Mouse (Mus musculus) heart, adult 8-10 months (tissue): ENCODE data around the gene Hc. TPM values are rescaled to one million over a fixed set of nuclear protein-coding genes. Genes with fewer than 3 reads are reported as not detected.
A peak's percentile ranks its signal among the peaks of the same experiment; 100 is the strongest.

Experiments
- DNase-seq: peaks from one replicate; pipeline ENCODE4 v3.0.0; 2022; ENCODE audit warnings: low spot score
- total RNA-seq, 4 experiments: library from RNA; stranded (reverse); gene quantifications; 2 replicates each; pipeline ENCODE4 v1.2.4; 2022

The Hc gene
- not detected for total RNA-seq

- no peak for DNase-seq
These were observed at the start of gene Hc for GRCm38 (mm10) chr2:35061338-35061737. TSS of gene Hc (minus strand) at chr2:35061438.

GRCm38 (mm10) chr2:35110521-35110920 lies 49.3 kb upstream of the Hc start:
- DNase-seq = no peak

GRCm38 (mm10) chr2:35109924-35110304 lies 48.7 kb upstream of the Hc start:
- no peak for DNase-seq

GRCm38 (mm10) chr2:35109141-35109923 lies 48.1 kb upstream of the Hc start, which contains the start of gene Cntrl:
TSS of gene Cntrl (plus strand) at chr2:35109492.
- DNase-seq = peak; percentile 93

GRCm38 (mm10) chr2:35108712-35109111 lies 47.5 kb upstream of the Hc start:
- peak; percentile 15 for DNase-seq

- DNase-seq = no peak
These were observed 46.9 kb upstream of the Hc start for GRCm38 (mm10) chr2:35107984-35108635.

- DNase-seq = no peak
These were observed 43.6 kb upstream of the Hc start for GRCm38 (mm10) chr2:35104843-35105242.

- no peak for DNase-seq
These were observed 42.3 kb upstream of the Hc start for GRCm38 (mm10) chr2:35103558-35103957.

- no peak for DNase-seq
These were observed 41.5 kb upstream of the Hc start for GRCm38 (mm10) chr2:35102777-35103176.

GRCm38 (mm10) chr2:35101443-35101842 lies 40.2 kb upstream of the Hc start, which contains the start of gene AI182371:
TSS of gene AI182371 (minus strand) at chr2:35101543.
- DNase-seq = no peak

- no peak for DNase-seq
These were observed 39.3 kb upstream of the Hc start for GRCm38 (mm10) chr2:35100529-35100928.

GRCm38 (mm10) chr2:35087418-35087817 lies 26.2 kb upstream of the Hc start:
- DNase-seq = no peak

GRCm38 (mm10) chr2:35079166-35079565 lies 17.9 kb upstream of the Hc start:
- no peak for DNase-seq

GRCm38 (mm10) chr2:35074328-35074727 lies 13.1 kb upstream of the Hc start:
- no peak for DNase-seq

- DNase-seq = no peak
These were observed 11.3 kb upstream of the Hc start for GRCm38 (mm10) chr2:35072547-35072946.

- DNase-seq = no peak
These were observed 9.0 kb upstream of the Hc start for GRCm38 (mm10) chr2:35070275-35070674.

- no peak for DNase-seq
These were observed 7.9 kb upstream of the Hc start for GRCm38 (mm10) chr2:35069124-35069523.

GRCm38 (mm10) chr2:35067117-35067516 lies 5.9 kb upstream of the Hc start:
- no peak for DNase-seq

GRCm38 (mm10) chr2:35066525-35067082 lies 5.4 kb upstream of the Hc start:
- no peak for DNase-seq

GRCm38 (mm10) chr2:35063333-35064030 lies 2.2 kb upstream of the Hc start:
- no peak for DNase-seq

- no peak for DNase-seq
These were observed 341 bp downstream of the Hc start for GRCm38 (mm10) chr2:35060897-35061296.

- no peak for DNase-seq
These were observed 982 bp downstream of the Hc start for GRCm38 (mm10) chr2:35060256-35060655.
